Mouse (Mus musculus) kidney, adult 2 months (tissue): ENCODE results near the gene Lbh. TPM values are rescaled to one million over a fixed set of nuclear protein-coding genes. Genes with fewer than 3 reads are reported as not detected.
A peak's percentile ranks its signal among the peaks of the same experiment; 100 is the strongest.

ENCODE experiments used
- DNase-seq: peaks from one replicate; pipeline ENCODE4 v3.0.0; 2021
- H3K27ac ChIP-seq: fragments of 200-500 bp; 2 replicates; pipeline ENCODE4 v1.5.1; 2012; ENCODE audit warnings: low read depth, low read length, control low read depth, inconsistent platforms; ENCODE audit not compliant: insufficient read depth
- H3K27me3 ChIP-seq: fragments of 200-500 bp; replicated peaks from 2 replicates; pipeline ENCODE4 v1.6.1; 2012; ENCODE audit warnings: mild to moderate bottlenecking, moderate library complexity, low read length, inconsistent platforms; ENCODE audit not compliant: control insufficient read depth, insufficient read depth
- H3K36me3 ChIP-seq: fragments of 200-500 bp; 2 replicates; pipeline ENCODE4 v1.6.1; 2012; ENCODE audit warnings: mild to moderate bottlenecking, moderate library complexity, low read length, inconsistent platforms; ENCODE audit not compliant: control insufficient read depth, insufficient read depth
- H3K4me1 ChIP-seq: fragments of 200-500 bp; 2 replicates; pipeline ENCODE4 v1.6.1; 2011; ENCODE audit warnings: low read length; ENCODE audit not compliant: control insufficient read depth, insufficient read depth
- H3K4me3 ChIP-seq: fragments of 200-500 bp; 2 replicates; pipeline ENCODE4 v1.5.1; 2011; ENCODE audit warnings: mild to moderate bottlenecking, low read depth, low read length, control low read depth; ENCODE audit not compliant: insufficient read depth
- CTCF ChIP-seq: fragments of 200-500 bp; conservative IDR thresholded peaks from 2 replicates; pipeline ENCODE4 v1.5.1; 2011; ENCODE audit warnings: low read depth, mild to moderate bottlenecking, control low read depth, low read length, moderate library complexity, mixed read lengths; ENCODE audit not compliant: insufficient read depth, insufficient read length
- POLR2A ChIP-seq: fragments of 200-500 bp; IDR thresholded peaks from one replicate; pipeline ENCODE4 v1.6.1; 2011; ENCODE audit warnings: low read depth, low read length, control low read depth
- WGBS: fragments of 180-500 bp; shearing (Covaris S2); methylation state at CpG from one replicate; pipeline ENCODE4 v1.1.7; 2018; 5-methylcytosine and 5-hydroxymethylcytosine counted together
- polyA plus RNA-seq: library from polyadenylated mRNA; depleted of rRNA; stranded (reverse); fragments of >200 nt; gene quantifications from 2 replicates; pipeline ENCODE4 v1.2.3, GENCODE M21; 2012; rRNA removed

Lbh gene
- polyA plus RNA-seq, 1 experiment = 66.4 TPM

DNA sequence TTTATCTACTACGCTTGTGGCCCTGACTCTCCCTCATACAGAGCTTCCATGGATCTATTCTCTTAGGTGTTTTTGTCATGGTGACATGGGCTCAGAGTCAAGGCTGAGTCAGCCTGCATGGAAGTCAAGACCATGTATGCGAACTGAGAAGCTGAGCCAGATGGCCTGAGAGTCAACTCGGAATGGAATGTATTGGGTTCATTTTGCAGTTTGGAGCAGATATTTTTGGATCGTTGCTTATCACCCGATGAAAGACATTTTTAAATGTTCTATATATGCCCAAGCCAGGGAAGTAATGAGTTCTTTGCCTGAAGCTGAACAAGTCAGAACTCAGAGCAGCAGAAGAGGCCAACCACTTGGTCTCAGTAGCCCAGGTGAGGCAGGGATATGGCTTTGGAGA is 54.9 kb downstream of the Lbh start:
- TF ChIP-seq CTCF = no peak
- no peak for TF ChIP-seq POLR2A
- no peak for DNase-seq
- H3K27me3 ChIP-seq = no peaks in the 10 kb centered on the region
- 82% methylated on average over 5 of the region's 5 CpGs for WGBS
- no peaks in the 10 kb centered on the region for H3K4me1 ChIP-seq
- H3K36me3 ChIP-seq = no peaks in the 10 kb centered on the region
- H3K4me3 ChIP-seq = no peak overlapping the region
- no peak overlapping the region for H3K27ac ChIP-seq

DNA sequence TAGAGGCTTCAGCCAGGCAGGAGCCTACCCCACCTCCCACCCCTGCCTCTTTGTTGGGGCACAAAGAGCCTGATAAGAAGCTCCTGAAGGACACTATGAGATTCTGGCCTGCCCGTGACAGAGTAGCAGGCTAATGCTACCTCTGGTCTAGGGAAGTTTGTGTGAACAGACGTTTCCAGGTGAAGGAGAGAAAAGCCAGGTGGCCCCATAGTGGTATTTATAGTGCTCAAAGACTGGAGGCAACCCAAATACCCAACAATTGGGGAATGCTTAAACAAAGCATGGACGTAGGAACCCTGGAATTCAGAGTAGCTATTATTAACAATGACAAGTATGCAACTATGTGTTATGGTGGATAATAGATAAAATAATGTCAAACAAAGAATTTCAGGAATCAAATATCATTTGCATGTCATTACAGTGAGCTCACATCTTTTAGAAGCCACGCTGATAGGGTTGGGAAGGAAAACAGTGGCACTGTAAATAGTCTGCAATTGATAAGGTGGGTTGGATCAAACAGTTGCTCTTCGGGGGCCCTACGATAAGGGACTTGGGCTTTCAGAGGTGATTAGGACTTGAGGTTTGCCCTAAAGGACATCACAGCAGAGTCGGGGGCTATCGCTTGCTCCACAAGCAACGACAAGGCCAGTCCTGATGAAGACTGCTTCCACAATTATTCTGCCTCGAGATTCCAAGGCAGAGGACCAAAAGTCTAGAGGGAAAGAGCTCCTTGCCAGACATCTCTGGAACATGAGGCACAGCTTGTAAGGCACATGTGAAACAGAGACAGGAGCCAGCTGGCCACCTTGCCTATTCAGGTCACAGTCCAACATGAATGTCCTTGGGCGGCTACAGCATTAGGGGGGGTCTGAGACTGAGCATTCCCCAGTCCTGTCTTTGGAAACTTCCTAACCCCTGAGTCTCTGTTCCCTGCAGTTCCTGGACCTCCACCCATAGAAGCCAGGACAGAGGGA is 58.4 kb downstream of the Lbh start:
- Histone ChIP-seq H3K27ac (no peak overlapping the region), H3K27me3 (no peaks in the 10 kb centered on the region), H3K36me3 (no peaks in the 10 kb centered on the region), H3K4me1 (no peaks in the 10 kb centered on the region), H3K4me3 (no peak overlapping the region)
- TF ChIP-seq CTCF (no peak), POLR2A (no peak)
- DNase-seq = peak; percentile 22
- WGBS = 83% methylated on average over 11 of the region's 11 CpGs

DNA sequence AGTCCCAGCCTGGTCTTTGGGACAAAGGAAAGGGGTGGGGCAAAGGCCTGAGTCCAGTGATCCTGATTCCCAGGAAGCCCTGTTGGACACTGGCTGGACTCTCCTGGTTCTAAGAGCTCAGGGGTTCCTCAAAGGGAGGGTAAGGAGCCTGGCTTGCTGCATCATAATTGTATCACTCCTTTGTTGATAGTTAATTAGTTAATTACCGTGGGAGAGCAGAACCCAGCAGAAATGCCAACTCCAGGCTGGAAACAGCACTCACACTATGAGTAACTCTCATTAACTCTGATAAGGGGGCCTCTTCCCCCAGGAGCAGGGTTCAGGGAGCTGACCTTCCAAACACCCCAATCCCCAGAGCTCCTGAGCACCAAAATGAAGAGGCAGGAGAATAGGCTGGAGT is 59.5 kb downstream of the Lbh start:
- Histone ChIP-seq H3K4me1 (no peaks in the 10 kb centered on the region), H3K27ac (no peak overlapping the region), H3K36me3 (no peaks in the 10 kb centered on the region), H3K27me3 (no peaks in the 10 kb centered on the region), H3K4me3 (no peak overlapping the region)
- TF ChIP-seq CTCF (no peak), POLR2A (no peak)
- DNase-seq = no peak
- WGBS = 86% methylated on average over 1 of the region's 1 CpGs

DNA sequence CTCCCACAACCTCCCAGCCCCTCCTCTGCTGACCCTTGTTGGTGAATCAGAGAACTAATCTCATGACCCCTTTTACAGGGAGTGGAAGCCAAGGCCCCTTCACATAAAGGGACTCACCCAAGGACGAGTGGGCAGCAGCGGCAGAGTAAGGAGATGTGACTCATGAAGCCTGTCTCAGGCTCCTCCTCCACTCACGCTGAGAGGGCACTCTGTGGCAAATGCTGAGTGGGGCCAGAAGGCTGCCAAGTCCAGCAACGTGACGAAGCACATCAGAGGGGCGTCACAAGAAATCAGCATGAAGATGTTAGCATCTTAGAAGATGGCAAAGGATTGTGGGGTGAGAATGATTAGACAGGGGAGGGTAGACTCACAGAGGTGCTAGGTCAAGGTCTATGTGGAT is 64.1 kb downstream of the Lbh start:
- Histone ChIP-seq H3K4me1 (no peaks in the 10 kb centered on the region), H3K27ac (no peak overlapping the region), H3K27me3 (no peaks in the 10 kb centered on the region), H3K36me3 (no peaks in the 10 kb centered on the region), H3K4me3 (no peak overlapping the region)
- no peak for DNase-seq
- TF ChIP-seq CTCF = no peak
- no peak for TF ChIP-seq POLR2A
- 66% methylated on average over 6 of the region's 6 CpGs for WGBS

DNA sequence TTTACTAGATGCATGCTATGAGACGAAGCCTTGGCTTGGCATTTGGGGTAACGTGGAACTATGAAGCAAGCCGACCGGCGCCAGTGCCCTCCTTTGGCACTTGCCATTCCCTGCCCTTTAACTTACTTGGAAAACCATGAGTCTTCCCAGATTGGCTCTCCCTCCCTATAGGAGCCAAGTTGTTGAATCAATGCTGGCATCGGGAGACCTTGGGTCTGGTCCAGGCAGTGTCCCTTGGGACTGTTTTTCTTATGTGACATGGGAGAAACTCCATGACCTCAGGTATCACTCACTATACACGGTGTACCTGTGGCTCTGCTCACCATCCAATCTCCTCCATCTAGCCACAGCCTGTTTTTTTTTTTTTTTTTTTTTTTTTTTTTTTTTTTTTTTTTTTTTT is 65.4 kb downstream of the Lbh start:
- H3K27ac ChIP-seq = no peak overlapping the region
- H3K4me3 ChIP-seq = no peak overlapping the region
- no peaks in the 10 kb centered on the region for H3K27me3 ChIP-seq
- DNase-seq = no peak
- 91% methylated on average over 7 of the region's 7 CpGs for WGBS
- no peaks in the 10 kb centered on the region for H3K4me1 ChIP-seq
- no peaks in the 10 kb centered on the region for H3K36me3 ChIP-seq
- TF ChIP-seq CTCF = no peak
- TF ChIP-seq POLR2A = no peak

DNA sequence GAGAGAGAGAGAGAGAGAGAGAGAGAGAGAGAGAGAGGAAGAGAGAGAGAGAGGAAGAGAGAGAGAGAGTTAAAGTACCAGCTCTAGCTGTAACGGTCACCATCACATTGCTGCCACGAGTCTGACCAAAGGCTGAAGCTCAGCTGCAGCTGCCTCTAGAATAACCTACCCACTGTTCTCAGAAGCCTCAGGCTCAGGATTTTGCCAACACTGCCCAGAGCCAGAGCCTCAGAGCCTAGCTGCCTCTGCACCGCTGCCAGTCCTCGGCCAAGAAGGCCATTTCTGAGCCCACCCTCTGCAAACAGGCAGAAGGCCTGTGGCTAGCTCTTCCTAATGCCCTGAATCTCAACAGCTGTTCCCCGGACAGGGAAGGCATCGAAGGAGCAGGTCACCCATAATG is 70.9 kb downstream of the Lbh start:
- Histone ChIP-seq H3K36me3 (no peaks in the 10 kb centered on the region), H3K4me1 (no peaks in the 10 kb centered on the region), H3K27me3 (no peaks in the 10 kb centered on the region), H3K4me3 (no peak overlapping the region), H3K27ac (no peak overlapping the region)
- TF ChIP-seq CTCF (no peak), POLR2A (no peak)
- no peak for DNase-seq
- 82% methylated on average over 6 of the region's 6 CpGs for WGBS

Other genes starting within 250 kb of the Lbh start
- 24.4 and 27.7 TPM in 2 replicates for gene Ypel5, start 81.9 kb upstream of the Lbh start, polyA plus RNA-seq
- gene Lclat1, start 189.7 kb downstream of the Lbh start, polyA plus RNA-seq = 17.3 and 18.8 TPM in 2 replicates